ENCODE assay signal across 7 mouse cellular contexts in the genomic region with DNA sequence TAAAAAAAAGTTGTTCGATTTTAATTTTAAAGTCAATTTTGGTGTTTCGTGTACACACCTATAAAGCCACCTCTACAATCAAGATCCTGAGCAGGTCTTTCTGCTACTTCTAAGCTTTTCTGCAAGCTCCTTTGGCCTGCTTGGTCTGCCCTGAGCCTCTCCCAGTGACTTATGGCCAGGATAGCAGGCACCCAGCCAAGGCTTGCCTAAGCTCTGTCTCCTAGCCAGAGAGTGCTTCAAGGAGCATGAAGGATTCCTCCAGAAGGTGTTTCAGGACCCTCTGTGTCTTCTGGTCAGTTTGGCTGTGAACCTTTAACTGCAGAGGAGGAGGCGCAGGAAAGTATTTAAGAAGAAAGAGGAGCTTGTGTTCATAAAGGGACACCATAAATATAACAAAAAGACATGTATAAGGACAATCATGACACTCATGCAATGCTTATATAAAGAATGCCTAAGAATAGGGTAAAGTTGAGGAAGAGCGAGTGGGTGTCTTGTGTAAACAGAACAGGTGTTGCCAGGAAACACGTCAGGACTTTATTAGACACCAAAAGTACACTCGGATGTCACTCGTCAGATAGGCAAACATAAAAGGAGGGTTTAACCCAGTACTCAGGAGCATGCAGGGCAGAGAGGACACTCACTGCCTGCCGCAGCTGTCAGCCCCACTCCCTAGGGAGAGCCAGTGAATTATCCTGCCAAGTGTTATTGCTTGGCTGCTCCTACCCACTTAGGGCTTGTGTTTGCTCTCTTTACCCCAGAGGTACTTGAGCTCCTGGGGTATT. TPM values are rescaled to one million over a fixed set of nuclear protein-coding genes. Genes with fewer than 3 reads are reported as not detected.
DNase-seq lines count a peak whose midpoint lies in the region; ATAC-seq and TF ChIP-seq lines count a peak whose summit lies in the region.

No protein-coding gene starts in this region.

- no peak for TF ChIP-seq POLR2A in cerebellum, adult 2 months (IDR thresholded peaks at IDR 0.05; ENCODE audit: borderline replicate concordance, insufficient read depth, low read length)

- WGBS in cerebellum, adult 2 months = 43% methylated on average over 8 of the region's 8 CpGs
- WGBS in midbrain, embryonic 14.5 days = 59% methylated on average over 8 of the region's 8 CpGs

- H3K4me1 ChIP-seq in cerebellum, adult 2 months (ENCODE audit: control insufficient read depth, insufficient read depth, low read length) = no peaks in the 10 kb centered on the region
- H3K4me1 ChIP-seq in midbrain, embryonic 14.5 days (ENCODE audit: control insufficient read depth, insufficient read depth, low read length) = peaks cover 10% of the 10 kb centered on the region

- no peak for TF ChIP-seq CTCF in cerebellum, adult 2 months (IDR thresholded peaks at IDR 0.05; ENCODE audit: borderline replicate concordance, insufficient read depth, low read depth, low read length)

- peak; percentile 31; the same call in 1 of the 2 replicates for ATAC-seq in midbrain, embryonic 14.5 days (ENCODE audit: low FRiP score, low TSS enrichment)

- no peak overlapping the region for H3K9ac ChIP-seq in midbrain, embryonic 14.5 days (replicated peaks; ENCODE audit: low read length)

- no peak overlapping the region for H3K4me2 ChIP-seq in midbrain, embryonic 14.5 days (ENCODE audit: low read length)

- no peaks in the 10 kb centered on the region for H3K9me3 ChIP-seq in midbrain, embryonic 14.5 days (ENCODE audit: control insufficient read depth, low read length)

- peak; percentile 45 to 48 for DNase-seq in spleen, postnatal 36 days (ENCODE audit: low spot score in 2 of 2)
- no peak for DNase-seq in spleen, adult 12 weeks (ENCODE audit: low spot score)
- DNase-seq in cerebellum, adult 2 months = peak; percentile 44 to 55
- DNase-seq in heart, adult 8-10 months (ENCODE audit: low spot score) = peak; percentile 54
- peak; percentile 49 to 50 for DNase-seq in kidney, adult 8-10 months
- DNase-seq in midbrain, embryonic 14.5 days = peak; percentile 67
- no peak for DNase-seq in layer of hippocampus, adult 9-10 months (ENCODE audit: low spot score)

- H3K36me3 ChIP-seq in midbrain, embryonic 14.5 days (ENCODE audit: control insufficient read depth, insufficient read depth, low read length) = no peaks in the 10 kb centered on the region

- no peaks in the 10 kb centered on the region for H3K27me3 ChIP-seq in cerebellum, adult 2 months (ENCODE audit: control insufficient read depth, insufficient read depth, low read length)
- H3K27me3 ChIP-seq in midbrain, embryonic 14.5 days (ENCODE audit: control insufficient read depth, insufficient read depth, low read length) = no peaks in the 10 kb centered on the region

- no peak overlapping the region for H3K4me3 ChIP-seq in cerebellum, adult 2 months (replicated peaks; ENCODE audit: insufficient read depth, low read depth, low read length)
- H3K4me3 ChIP-seq in midbrain, embryonic 14.5 days (replicated peaks; ENCODE audit: low read depth, low read length) = no peak overlapping the region

- H3K27ac ChIP-seq in cerebellum, adult 2 months (ENCODE audit: insufficient read depth, low read length) = no peak overlapping the region
- peak overlapping the region; percentile 49; the same call in 1 of the 2 replicates for H3K27ac ChIP-seq in midbrain, embryonic 14.5 days (replicated peaks; ENCODE audit: low read depth, low read length)

RNA-seq across cellular contexts. Expression of a gene that starts 27.6 kb away (rescaled TPM):
- not detected in 2 replicates for polyA plus RNA-seq in cerebellum, adult 2 months (2012; rRNA removed)
- not detected for total RNA-seq in heart, adult 8-10 months (2022)
- not detected in 2 replicates for polyA plus RNA-seq in midbrain, embryonic 14.5 days (2014; fragmentation: Nextera tagmentation; extraction: Ambion mirVana)

RNA-seq across cellular contexts. Expression of a gene that starts 36.0 kb away (rescaled TPM):
- polyA plus RNA-seq in cerebellum, adult 2 months (2012; rRNA removed) = 0.03 and 0.05 TPM in 2 replicates
- under 1 TPM; 0.19 to 0.40 (median 0.25) TPM for total RNA-seq in heart, adult 8-10 months (2022)
- 0.16 TPM in 1 of 2 replicates, not detected in the other for polyA plus RNA-seq in midbrain, embryonic 14.5 days (2014; fragmentation: Nextera tagmentation; extraction: Ambion mirVana)

Comparison
In these comparisons a context has a peak if more than half of its experiments do, and no peak if none do; other contexts are left out.
1. DNase-seq: peak in spleen, postnatal 36 days (2 of 2), cerebellum, adult 2 months (2 of 2), heart, adult 8-10 months (single experiment), kidney, adult 8-10 months (2 of 2) and midbrain, embryonic 14.5 days (single experiment); none in spleen, adult 12 weeks (single experiment) and layer of hippocampus, adult 9-10 months (single experiment).